Mouse (Mus musculus) liver, embryonic 13.5 days (tissue): ENCODE measurements at regions not wholly inside any gene's neighbourhood (a gene's known extent, or its start where the extent isn't known, plus 50 kb on each side); places are given as distances from the start of the nearest gene placed in this dataset.

Source experiments
- ATAC-seq: fragments of 200-750 bp; cut with Nextera tagmentation; 2 replicates; pipeline ENCODE4 v1.8.0; 2017; ENCODE audit warnings: low read depth, mild to moderate bottlenecking, moderate number of reproducible peaks, moderate library complexity
- DNase-seq: peaks from one replicate; pipeline ENCODE4 v3.0.0; 2022
- H3K27ac ChIP-seq: fragments of 300-500 bp; sonication (generic); 2 replicates; pipeline ENCODE4 v1.5.1; 2015; ENCODE audit warnings: moderate library complexity, mild to moderate bottlenecking, inconsistent platforms
- H3K27me3 ChIP-seq: fragments of 300-500 bp; sonication (generic); 2 replicates; pipeline ENCODE4 v1.6.1; 2015; ENCODE audit warnings: mild to moderate bottlenecking, inconsistent platforms
- H3K36me3 ChIP-seq: fragments of 300-500 bp; sonication (generic); 2 replicates; pipeline ENCODE4 v1.6.1; 2015; ENCODE audit warnings: mild to moderate bottlenecking, inconsistent platforms
- H3K4me1 ChIP-seq: fragments of 300-500 bp; sonication (generic); replicated peaks from 2 replicates; pipeline ENCODE4 v1.6.1; 2015; ENCODE audit warnings: inconsistent platforms
- H3K4me2 ChIP-seq: fragments of 300-500 bp; sonication (generic); 2 replicates; pipeline ENCODE4 v1.6.1; 2015; ENCODE audit warnings: inconsistent platforms, mild to moderate bottlenecking, moderate library complexity
- H3K4me3 ChIP-seq: fragments of 300-500 bp; sonication (generic); replicated peaks from 2 replicates; pipeline ENCODE4 v1.5.1; 2015; ENCODE audit warnings: mild to moderate bottlenecking, inconsistent platforms
- H3K9ac ChIP-seq: fragments of 300-500 bp; sonication (generic); 2 replicates; pipeline ENCODE4 v1.6.1; 2015; ENCODE audit warnings: mild to moderate bottlenecking, inconsistent platforms
- H3K9me3 ChIP-seq: fragments of 300-500 bp; sonication (generic); replicated peaks from 2 replicates; pipeline ENCODE4 v1.6.1; 2016; ENCODE audit warnings: inconsistent platforms
- WGBS: fragments of 180-500 bp; shearing (Covaris S2); methylation state at CpG from one replicate; pipeline ENCODE4 v1.1.7; 2015; ENCODE audit not compliant: insufficient replicate concordance; 5-methylcytosine and 5-hydroxymethylcytosine counted together

GRCm38 (mm10) chr12:97915026-97915425 is 344.2 kb downstream of the Galc start:
- no peak for ATAC-seq
- H3K36me3 ChIP-seq: no peaks in the 10 kb centered on the region
- H3K4me1 ChIP-seq: no peaks in the 10 kb centered on the region
- H3K9ac ChIP-seq: no peak overlapping the region
- no peak overlapping the region for H3K27ac ChIP-seq
- 0 out of 2 replicates have a peak, but pooled peaks cover 3% of the 10 kb centered on the region for H3K9me3 ChIP-seq
- 72% methylated on average over 4 of the region's 4 CpGs for WGBS
- DNase-seq: no peak
- H3K4me3 ChIP-seq: no peak overlapping the region
- no peak overlapping the region for H3K4me2 ChIP-seq
- H3K27me3 ChIP-seq: no peaks in the 10 kb centered on the region

DNA sequence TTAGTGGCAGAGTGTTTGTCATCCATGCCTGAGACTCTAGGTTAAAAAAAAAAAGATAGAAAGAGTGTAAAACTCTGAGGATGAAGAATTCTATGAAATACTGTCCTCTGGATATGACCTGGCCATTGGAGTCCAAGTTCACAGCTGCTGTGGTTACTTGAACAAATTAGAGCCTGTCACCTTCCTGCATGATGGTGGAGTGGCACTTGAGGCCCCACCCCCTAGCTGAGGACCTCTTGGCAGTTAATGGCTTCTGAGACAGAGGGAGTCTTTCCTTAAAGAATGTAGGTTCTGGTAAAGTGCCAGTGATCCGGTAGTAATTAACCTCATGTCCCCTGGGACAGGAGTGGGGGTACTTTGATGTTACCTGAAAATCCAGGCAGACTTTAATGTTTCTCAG is 346.5 kb downstream of the Galc start:
- H3K9me3 ChIP-seq: 0 out of 2 replicates have a peak, but pooled peaks cover 3% of the 10 kb centered on the region
- 74% methylated on average over 1 of the region's 1 CpGs for WGBS
- H3K4me1 ChIP-seq: no peaks in the 10 kb centered on the region
- ATAC-seq (no peak), DNase-seq (no peak)
- H3K27ac ChIP-seq: no peak overlapping the region
- H3K9ac ChIP-seq: no peak overlapping the region
- no peak overlapping the region for H3K4me2 ChIP-seq
- H3K36me3 ChIP-seq: no peaks in the 10 kb centered on the region
- H3K27me3 ChIP-seq: no peaks in the 10 kb centered on the region
- no peak overlapping the region for H3K4me3 ChIP-seq

DNA sequence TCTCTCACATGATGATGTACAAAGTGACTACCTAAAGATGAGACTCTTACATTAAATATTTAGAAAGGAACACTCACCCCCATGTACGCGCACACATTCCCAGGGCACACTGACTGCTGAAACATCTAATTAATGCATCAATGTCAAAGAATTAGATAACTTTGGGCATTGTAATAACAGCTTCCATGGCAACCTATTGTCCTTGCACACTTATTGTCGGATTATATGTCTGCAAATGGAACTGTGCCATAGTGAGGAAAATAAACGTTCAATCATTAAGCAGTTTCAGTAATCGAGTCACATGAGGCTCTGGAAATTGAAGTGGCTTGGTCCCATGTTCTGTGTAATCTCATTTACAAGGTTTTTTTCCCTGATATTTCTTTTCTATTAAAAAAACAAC is 360.0 kb downstream of the Galc start:
- ATAC-seq (no peak), DNase-seq (no peak)

DNA sequence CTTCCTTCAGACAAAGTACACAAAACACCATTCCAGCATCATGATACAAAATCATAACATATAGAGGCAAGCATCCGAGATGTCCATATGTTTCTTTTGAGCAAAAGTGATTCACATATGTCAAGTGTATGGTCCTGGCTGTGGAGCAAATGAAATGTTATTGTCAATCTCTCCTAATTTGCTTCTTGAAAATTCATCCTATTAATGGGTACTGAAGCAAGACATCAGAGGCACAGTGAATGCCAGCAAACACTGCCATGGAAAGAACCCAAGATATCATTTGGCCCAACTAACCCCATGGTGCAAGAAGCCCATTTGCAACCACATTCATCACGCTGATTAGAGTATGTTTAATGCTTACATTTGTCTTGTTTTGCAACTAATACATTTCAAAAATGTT is 361.1 kb downstream of the Galc start:
- Histone ChIP-seq H3K9me3 (no peaks in the 10 kb centered on the region; the same call in 1 of the 2 replicates), H3K36me3 (no peaks in the 10 kb centered on the region), H3K9ac (no peak overlapping the region), H3K27me3 (no peaks in the 10 kb centered on the region), H3K27ac (no peak overlapping the region), H3K4me3 (no peak overlapping the region), H3K4me2 (no peak overlapping the region), H3K4me1 (no peaks in the 10 kb centered on the region)
- WGBS: 63% methylated on average over 2 of the region's 2 CpGs
- ATAC-seq: no peak
- no peak for DNase-seq

More for the DNA sequence above, 360.0 kb downstream of the Galc start:
- H3K27me3 ChIP-seq: no peaks in the 10 kb centered on the region
- H3K4me1 ChIP-seq: no peaks in the 10 kb centered on the region
- H3K4me3 ChIP-seq: no peak overlapping the region
- H3K27ac ChIP-seq: no peak overlapping the region
- 67% methylated on average over 5 of the region's 5 CpGs for WGBS
- no peak overlapping the region for H3K9ac ChIP-seq
- H3K4me2 ChIP-seq: no peak overlapping the region
- no peaks in the 10 kb centered on the region for H3K36me3 ChIP-seq
- no peaks in the 10 kb centered on the region; the same call in 1 of the 2 replicates for H3K9me3 ChIP-seq

DNA sequence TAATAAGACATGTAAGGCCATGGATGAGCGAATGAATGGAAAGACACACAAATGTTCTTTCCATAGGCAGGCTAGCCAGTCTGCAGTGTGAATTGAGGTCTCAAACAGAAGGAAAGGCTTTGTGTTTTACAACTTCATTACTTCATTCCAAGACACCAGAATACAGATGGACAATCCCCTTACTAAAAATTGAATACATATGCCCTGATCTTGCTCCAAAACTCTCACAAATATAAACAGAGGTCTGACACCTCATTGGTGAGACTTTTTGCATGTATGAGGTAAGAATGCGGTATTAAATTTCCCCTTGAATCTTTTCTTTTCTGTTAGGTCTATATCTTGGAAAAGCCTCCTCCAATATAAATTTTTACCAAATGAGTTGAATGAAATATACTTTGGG is 363.3 kb downstream of the Galc start:
- Histone ChIP-seq H3K36me3 (no peaks in the 10 kb centered on the region), H3K27ac (no peak overlapping the region), H3K4me1 (no peaks in the 10 kb centered on the region), H3K4me3 (no peak overlapping the region), H3K4me2 (no peak overlapping the region), H3K27me3 (no peaks in the 10 kb centered on the region), H3K9ac (no peak overlapping the region), H3K9me3 (no peaks in the 10 kb centered on the region)
- no peak for ATAC-seq
- no peak for DNase-seq
- 73% methylated on average over 2 of the region's 2 CpGs for WGBS

GRCm38 (mm10) chr12:97888801-97889455 is 370.3 kb downstream of the Galc start:
- Histone ChIP-seq H3K9me3 (no peaks in the 10 kb centered on the region), H3K27ac (no peak overlapping the region), H3K9ac (no peak overlapping the region), H3K4me2 (no peak overlapping the region), H3K36me3 (no peaks in the 10 kb centered on the region), H3K4me3 (no peak overlapping the region), H3K4me1 (no peaks in the 10 kb centered on the region), H3K27me3 (no peaks in the 10 kb centered on the region)
- DNase-seq (no peak), ATAC-seq (no peak)
- 32% methylated on average over 12 of the region's 12 CpGs for WGBS

DNA sequence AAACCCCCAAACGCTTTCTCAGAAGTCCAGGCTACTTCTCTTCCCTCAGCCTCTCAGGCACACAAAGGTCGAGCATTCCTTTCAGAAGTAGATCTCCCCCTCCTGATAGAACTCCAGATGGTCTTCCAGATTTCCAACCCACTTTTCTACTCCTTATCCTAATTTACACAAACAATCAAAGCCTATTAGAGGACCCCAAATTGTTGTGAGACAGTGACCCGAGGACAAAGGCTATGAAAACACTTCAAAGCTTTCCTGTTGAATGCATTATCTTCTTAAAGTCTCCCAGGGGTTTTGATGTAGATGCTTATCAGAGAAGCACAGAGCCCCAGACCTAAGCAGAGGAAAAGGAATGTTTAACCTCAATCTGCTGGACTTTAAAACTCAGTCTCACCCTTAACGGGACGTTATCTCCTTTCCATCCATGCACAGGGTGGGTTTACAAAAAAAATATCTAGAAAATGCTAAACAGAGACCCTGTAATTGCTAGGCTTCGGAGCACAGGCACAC is 370.9 kb downstream of the Galc start:
- H3K4me2 ChIP-seq: no peak overlapping the region
- H3K36me3 ChIP-seq: no peaks in the 10 kb centered on the region
- WGBS: 10% methylated on average over 6 of the region's 6 CpGs
- no peak for ATAC-seq
- no peak overlapping the region for H3K9ac ChIP-seq
- H3K4me3 ChIP-seq: no peak overlapping the region
- no peak for DNase-seq
- H3K9me3 ChIP-seq: no peaks in the 10 kb centered on the region
- H3K27ac ChIP-seq: no peak overlapping the region
- no peaks in the 10 kb centered on the region for H3K27me3 ChIP-seq
- H3K4me1 ChIP-seq: no peaks in the 10 kb centered on the region

GRCm38 (mm10) chr12:97882439-97882838 is 376.8 kb downstream of the Galc start:
- Histone ChIP-seq H3K27ac (no peak overlapping the region), H3K36me3 (no peaks in the 10 kb centered on the region), H3K9me3 (no peaks in the 10 kb centered on the region), H3K9ac (no peak overlapping the region), H3K4me1 (no peaks in the 10 kb centered on the region), H3K4me2 (no peak overlapping the region), H3K27me3 (no peaks in the 10 kb centered on the region), H3K4me3 (no peak overlapping the region)
- 34% methylated on average over 4 of the region's 4 CpGs for WGBS
- no peak for ATAC-seq
- no peak for DNase-seq

- no peaks in the 10 kb centered on the region for H3K36me3 ChIP-seq
- ATAC-seq: no peak
- WGBS: 3% methylated on average over 2 of the region's 2 CpGs
Observed at GRCm38 (mm10) chr12:97872391-97872790, 386.9 kb downstream of the Galc start.

GRCm38 (mm10) chr12:97862921-97863320 is 396.3 kb downstream of the Galc start:
- H3K27me3 ChIP-seq: no peaks in the 10 kb centered on the region
- no peak for ATAC-seq
- no peaks in the 10 kb centered on the region for H3K36me3 ChIP-seq
- H3K4me2 ChIP-seq: no peak overlapping the region
- H3K27ac ChIP-seq: no peak overlapping the region
- no peak overlapping the region for H3K4me3 ChIP-seq
- H3K9me3 ChIP-seq: no peaks in the 10 kb centered on the region
- H3K4me1 ChIP-seq: no peaks in the 10 kb centered on the region
- no peak overlapping the region for H3K9ac ChIP-seq
- no peak for DNase-seq
- WGBS: 68% methylated on average over 3 of the region's 3 CpGs

More at GRCm38 (mm10) chr12:97872391-97872790, 386.9 kb downstream of the Galc start:
- Histone ChIP-seq H3K9ac (no peak overlapping the region), H3K4me2 (no peak overlapping the region), H3K27me3 (no peaks in the 10 kb centered on the region), H3K27ac (no peak overlapping the region), H3K9me3 (no peaks in the 10 kb centered on the region), H3K4me3 (no peak overlapping the region), H3K4me1 (no peaks in the 10 kb centered on the region)
- peak; percentile 6 for DNase-seq

DNA sequence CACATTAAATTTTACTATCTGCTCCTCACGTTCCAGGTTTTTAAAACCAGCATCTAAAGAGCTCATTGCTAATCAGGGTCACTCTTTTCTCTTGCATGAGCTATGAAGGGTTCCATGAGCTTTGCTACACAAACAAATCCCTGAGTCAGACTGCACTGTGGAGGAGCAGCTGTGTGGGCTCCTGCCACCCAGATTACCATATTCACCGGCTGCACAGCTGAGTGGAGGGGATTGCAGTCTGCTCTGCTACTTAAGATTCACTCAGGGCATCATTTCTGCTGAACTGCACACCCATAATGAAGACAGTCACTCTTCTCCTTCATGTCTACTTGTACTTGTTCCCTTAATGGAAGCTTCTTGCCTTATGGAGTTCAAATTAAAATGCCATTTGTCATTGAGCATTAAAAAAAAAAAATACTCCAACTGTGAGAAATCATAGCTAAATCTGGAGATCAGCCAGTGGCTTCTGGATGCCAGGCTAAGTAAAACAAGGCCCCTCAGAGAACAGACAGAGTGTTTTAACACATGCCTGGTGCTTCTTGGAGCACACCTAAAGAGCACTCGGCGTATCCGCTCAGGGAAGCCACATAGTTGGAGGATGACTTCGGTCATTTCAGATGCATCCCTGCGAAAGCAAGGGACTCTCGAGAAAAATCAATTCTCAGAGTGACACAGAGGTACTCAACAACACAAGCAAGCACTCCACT is 422.9 kb downstream of the Galc start:
- Histone ChIP-seq H3K9ac (no peak overlapping the region), H3K4me1 (no peaks in the 10 kb centered on the region), H3K27me3 (no peaks in the 10 kb centered on the region), H3K4me2 (no peak overlapping the region), H3K36me3 (no peaks in the 10 kb centered on the region), H3K4me3 (no peak overlapping the region), H3K9me3 (peaks cover 2% of the 10 kb centered on the region; the same call in 1 of the 2 replicates), H3K27ac (no peak overlapping the region)
- DNase-seq (no peak), ATAC-seq (no peak)
- WGBS: 64% methylated on average over 8 of the region's 8 CpGs
